Mouse (Mus musculus): ENCODE data around the gene Coq8b. TPM values are rescaled to one million over a fixed set of nuclear protein-coding genes. Genes with fewer than 3 reads are reported as not detected.
"Not testable (repeated sequence)": the region's sequence is repeated elsewhere in the genome, so short reads cannot be mapped to it uniquely, and the experiment has no call there.

Gene Coq8b
- total RNA-seq, 4 experiments from 2014 or later = 9.0 to 12.6 (median 10.1) TPM

GRCm38 (mm10) chr7:27228865-27229264 is 4.0 kb upstream of the Coq8b start:
- no peak for DNase-seq (ENCODE audit: low spot score)

- no peak for DNase-seq (ENCODE audit: low spot score)
These were observed 2.0 kb upstream of the Coq8b start for GRCm38 (mm10) chr7:27230781-27231180.

GRCm38 (mm10) chr7:27231693-27232331 is 1.0 kb upstream of the Coq8b start:
- peak; percentile 60 for DNase-seq (ENCODE audit: low spot score)

GRCm38 (mm10) chr7:27233300-27233699 is 477 bp downstream of the Coq8b start:
- no peak for DNase-seq (ENCODE audit: low spot score)

GRCm38 (mm10) chr7:27235726-27236125 is 2.9 kb downstream of the Coq8b start:
- DNase-seq (ENCODE audit: low spot score) = no peak

GRCm38 (mm10) chr7:27237527-27237926 is 4.7 kb downstream of the Coq8b start:
- no peak for DNase-seq (ENCODE audit: low spot score)

- no peak for DNase-seq (ENCODE audit: low spot score)
These were observed 5.7 kb downstream of the Coq8b start for GRCm38 (mm10) chr7:27238568-27238967.

GRCm38 (mm10) chr7:27243211-27243610 is 10.4 kb downstream of the Coq8b start:
- no peak for DNase-seq (ENCODE audit: low spot score)

GRCm38 (mm10) chr7:27244088-27244487 is 11.3 kb downstream of the Coq8b start:
- DNase-seq (ENCODE audit: low spot score) = not testable (repeated sequence)

GRCm38 (mm10) chr7:27249146-27249545 is 16.3 kb downstream of the Coq8b start:
- no peak for DNase-seq (ENCODE audit: low spot score)

GRCm38 (mm10) chr7:27249928-27250327 is 17.1 kb downstream of the Coq8b start:
- DNase-seq (ENCODE audit: low spot score) = no peak

- DNase-seq (ENCODE audit: low spot score) = no peak
These were observed 19.1 kb downstream of the Coq8b start for GRCm38 (mm10) chr7:27251946-27252345.

- DNase-seq (ENCODE audit: low spot score) = no peak
These were observed 22.9 kb downstream of the Coq8b start for GRCm38 (mm10) chr7:27255721-27256120.

GRCm38 (mm10) chr7:27257046-27257851 is 24.4 kb downstream of the Coq8b start:
- DNase-seq (ENCODE audit: low spot score) = no peak

- no peak for DNase-seq (ENCODE audit: low spot score)
These were observed 25.0 kb downstream of the Coq8b start for GRCm38 (mm10) chr7:27257852-27258204.

GRCm38 (mm10) chr7:27258205-27258899 is 25.5 kb downstream of the Coq8b start, which contains the start of gene Numbl:
Gene Numbl (plus strand): TSS chr7:27258433.
- peak; percentile 89 for DNase-seq (ENCODE audit: low spot score)

GRCm38 (mm10) chr7:27259271-27259721 is 26.5 kb downstream of the Coq8b start:
- no peak for DNase-seq (ENCODE audit: low spot score)

- no peak for DNase-seq (ENCODE audit: low spot score)
These were observed 26.9 kb downstream of the Coq8b start for GRCm38 (mm10) chr7:27259771-27260170.

- DNase-seq (ENCODE audit: low spot score) = no peak
These were observed 28.0 kb downstream of the Coq8b start for GRCm38 (mm10) chr7:27260856-27261255.

- DNase-seq (ENCODE audit: low spot score) = no peak
These were observed 29.1 kb downstream of the Coq8b start for GRCm38 (mm10) chr7:27261888-27262287.

GRCm38 (mm10) chr7:27264761-27265160 is 31.9 kb downstream of the Coq8b start:
- no peak for DNase-seq (ENCODE audit: low spot score)

- DNase-seq (ENCODE audit: low spot score) = no peak
These were observed 33.8 kb downstream of the Coq8b start for GRCm38 (mm10) chr7:27266515-27267128.
